Mouse (Mus musculus): ENCODE measurements at regions not wholly inside any gene's neighbourhood (a gene's known extent, or its start where the extent isn't known, plus 50 kb on each side); places are given as distances from the start of the nearest gene placed in this dataset.
A peak's percentile ranks its signal among the peaks of the same experiment; 100 is the strongest.

DNA sequence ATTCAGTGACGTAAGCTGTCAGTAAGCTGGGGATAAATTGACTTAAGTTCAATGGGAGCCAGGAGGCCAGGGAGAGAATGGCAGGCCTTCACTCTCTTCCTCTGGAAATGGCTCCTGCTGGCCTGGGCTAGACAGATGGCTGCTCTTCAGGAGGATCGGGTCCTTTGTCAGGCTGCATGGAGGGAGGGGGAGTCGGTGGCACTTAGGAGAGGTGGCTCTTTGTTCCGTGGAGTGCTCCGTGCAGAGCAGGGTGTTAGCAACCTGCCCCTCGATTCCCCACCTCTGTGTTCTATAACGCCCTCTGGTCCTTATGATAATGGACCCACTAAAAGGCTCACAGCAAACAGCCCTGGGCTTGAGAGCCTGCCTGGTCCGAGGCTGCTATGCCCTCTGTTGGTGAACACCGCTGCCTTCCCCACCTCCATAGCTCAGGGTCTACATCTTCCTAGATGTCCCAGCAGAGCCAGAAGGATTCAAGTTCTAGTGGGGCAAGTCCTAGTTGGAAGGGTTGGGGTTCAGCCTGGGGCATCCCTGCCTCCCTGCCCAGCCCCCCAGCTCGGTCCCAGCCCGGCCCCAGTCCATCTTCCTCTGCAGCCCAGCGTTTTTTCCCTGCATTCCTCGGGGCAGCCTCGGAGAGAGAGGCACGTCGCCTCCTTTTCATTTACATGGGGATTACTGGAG, 232.1 kb upstream of the 4930535I16Rik start:
- DNase-seq: no peak

GRCm38 (mm10) chr4:124149037-124149436, 231.2 kb upstream of the 4930535I16Rik start:
- no peak for DNase-seq

DNA sequence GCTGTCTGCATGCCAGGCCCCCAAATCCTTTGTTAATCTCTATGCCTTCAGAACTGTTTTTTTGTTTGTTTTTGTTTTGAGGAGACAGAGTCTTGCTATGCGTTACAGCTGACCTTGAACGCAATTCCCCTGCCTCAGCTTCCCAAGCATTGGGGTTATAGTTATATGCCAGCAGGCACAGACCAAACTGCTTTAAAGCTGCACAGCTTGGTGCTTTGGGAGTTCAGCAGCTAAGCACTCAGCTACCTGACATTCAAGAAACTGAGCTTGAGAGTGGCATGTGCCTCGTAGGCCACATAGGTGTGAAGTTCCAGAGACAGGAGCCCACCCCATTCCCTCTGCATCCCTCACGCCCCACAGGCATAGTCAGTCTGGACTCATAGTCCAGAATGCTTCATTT, 229.5 kb upstream of the 4930535I16Rik start:
- no peak for DNase-seq

DNA sequence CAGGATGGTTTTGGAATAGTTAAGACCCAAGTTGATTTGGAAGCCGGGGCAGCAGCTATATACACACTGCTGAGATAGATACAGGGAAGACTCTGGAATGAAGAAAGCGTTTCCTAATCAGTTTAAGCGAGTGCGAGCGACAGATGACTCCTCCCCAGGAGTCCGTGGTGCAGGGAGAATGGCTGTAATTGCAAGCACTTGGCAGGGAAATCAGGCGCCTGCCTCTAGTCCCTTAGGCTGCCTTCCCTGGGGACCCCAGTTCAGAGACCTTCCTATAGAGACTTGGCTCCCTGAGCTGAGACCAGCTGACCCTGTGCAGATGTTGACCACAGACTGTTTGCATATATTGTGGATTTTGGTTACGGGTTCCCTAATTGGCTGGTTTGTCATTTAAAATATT, 228.3 kb upstream of the 4930535I16Rik start:
- DNase-seq: no peak

GRCm38 (mm10) chr4:124143630-124144029, 225.8 kb upstream of the 4930535I16Rik start:
- DNase-seq: no peak

DNA sequence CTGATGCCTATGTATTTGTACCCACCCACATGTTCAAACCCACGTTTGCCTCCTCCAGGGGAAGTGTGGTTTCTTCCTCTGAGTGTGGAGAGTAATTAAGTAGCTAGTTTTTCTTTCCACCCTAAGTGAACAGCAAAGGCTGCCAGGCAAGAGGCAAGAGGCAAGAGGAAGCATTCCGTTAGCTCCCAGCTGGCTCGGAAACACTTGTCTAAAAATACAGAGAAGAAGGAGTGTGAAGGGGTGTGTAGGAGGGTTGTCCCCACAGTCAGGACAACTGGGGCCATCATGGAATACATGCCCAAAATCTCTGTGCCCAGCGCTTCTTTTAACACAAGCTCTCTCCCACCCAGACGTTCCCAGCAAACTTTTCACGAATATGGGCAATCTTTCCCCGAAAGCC, 225.4 kb upstream of the 4930535I16Rik start:
- peak; percentile 28 for DNase-seq

DNA sequence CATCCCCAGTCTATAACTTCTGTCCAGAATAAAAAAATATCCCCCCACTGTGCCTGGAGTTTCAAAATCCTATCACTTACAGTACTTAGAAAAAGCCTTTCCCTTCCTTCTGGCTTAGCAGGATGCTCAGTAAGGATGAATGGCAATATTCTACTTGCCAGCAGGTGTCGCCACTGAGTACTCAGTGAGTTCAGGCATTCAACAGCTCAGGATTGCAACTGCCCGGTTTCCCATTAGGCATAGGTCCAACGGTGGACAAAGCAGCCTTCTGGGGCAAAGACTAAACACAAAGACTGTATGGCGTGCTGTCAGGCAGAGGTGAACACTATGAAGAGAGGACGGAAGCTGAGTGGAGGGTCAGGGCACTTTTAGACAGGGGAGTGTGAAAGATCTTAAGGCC, 224.3 kb upstream of the 4930535I16Rik start:
- peak; percentile 83 for DNase-seq

- no peak for DNase-seq
These were observed 217.3 kb upstream of the 4930535I16Rik start for GRCm38 (mm10) chr4:124135165-124135470.

DNA sequence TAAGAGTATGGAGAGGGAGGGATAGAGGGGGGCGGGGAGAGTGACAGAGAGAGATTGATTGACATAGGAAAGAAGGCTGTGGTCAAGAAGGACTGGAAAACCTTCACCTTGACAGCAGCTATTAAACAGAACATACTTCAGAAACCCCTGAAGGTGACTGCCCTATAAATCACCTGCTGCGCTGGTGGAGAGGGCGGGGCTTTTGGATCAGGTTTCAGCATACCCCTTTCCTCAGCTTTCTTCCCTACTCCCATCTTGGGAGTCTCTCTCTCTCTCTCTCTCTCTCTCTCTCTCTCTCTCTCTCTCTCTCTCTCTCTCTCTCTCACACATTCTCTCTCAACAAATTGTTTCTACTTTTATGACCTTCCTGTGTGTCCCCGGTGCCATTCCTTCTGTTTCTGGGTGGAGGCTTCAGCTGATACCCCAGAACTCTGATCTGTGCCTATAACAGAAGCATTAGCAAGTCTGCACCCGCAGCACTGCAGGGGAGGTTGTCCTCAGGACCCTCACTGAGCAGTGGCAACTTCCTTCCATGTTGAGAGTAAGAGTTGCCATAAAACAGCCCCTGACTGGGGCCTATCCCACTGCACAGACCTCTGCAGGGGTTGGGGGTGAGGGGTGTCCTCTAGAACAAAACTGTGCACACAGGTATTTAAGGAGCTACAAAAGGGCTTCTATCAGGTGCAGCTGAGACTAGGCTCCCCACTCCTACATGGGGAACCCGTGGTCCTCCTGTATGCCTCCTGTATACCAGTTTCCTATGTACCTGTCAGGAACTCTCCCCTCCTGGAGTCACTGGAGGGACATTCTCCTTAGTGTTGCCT, 216.7 kb upstream of the 4930535I16Rik start:
- DNase-seq: no peak

- DNase-seq: no peak
These were observed 213.1 kb upstream of the 4930535I16Rik start for GRCm38 (mm10) chr4:124130946-124131345.

GRCm38 (mm10) chr4:124126258-124126657, 208.4 kb upstream of the 4930535I16Rik start:
- no peak for DNase-seq

DNA sequence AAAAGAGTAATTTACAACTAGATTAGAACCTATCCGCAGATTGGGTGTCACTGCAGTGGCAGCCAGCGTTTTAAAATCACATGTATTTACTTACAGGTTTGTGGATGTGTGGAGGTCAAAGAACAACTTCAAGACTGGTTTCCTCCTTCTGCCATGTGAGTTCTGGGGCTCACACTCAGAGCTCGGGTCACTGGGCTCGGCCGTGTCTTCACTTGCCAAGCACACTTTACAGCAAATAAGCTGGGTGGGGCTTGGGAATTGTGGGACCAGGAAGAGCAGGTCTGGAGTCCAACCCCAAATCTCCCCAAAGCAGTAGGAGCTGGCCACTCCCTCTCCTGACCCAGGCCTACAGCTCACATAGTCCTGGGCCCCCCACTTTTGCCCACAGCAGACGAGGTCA, 202.5 kb upstream of the 4930535I16Rik start:
- no peak for DNase-seq

GRCm38 (mm10) chr4:124113856-124114345, 196.1 kb upstream of the 4930535I16Rik start:
- DNase-seq: no peak

GRCm38 (mm10) chr4:124110705-124111104, 192.9 kb upstream of the 4930535I16Rik start:
- no peak for DNase-seq

DNA sequence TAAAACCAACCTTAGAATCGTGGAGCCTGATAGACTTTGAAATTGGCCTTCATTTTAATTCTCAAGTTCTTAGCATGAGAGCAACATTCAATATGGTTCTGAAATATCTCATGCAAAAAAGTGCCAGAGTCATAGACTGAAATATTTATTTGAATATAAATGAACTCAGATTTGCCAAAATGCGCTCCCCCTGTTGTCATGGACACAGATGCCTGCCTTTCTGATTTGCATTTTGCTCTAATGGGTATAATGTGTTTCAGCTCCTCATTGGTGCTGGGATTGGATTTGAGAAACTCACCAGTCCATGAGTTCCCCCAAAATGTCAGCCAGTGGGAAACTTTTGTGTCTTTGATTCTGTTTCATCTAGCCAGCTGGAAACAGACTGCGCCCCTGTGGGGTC, 191.5 kb upstream of the 4930535I16Rik start:
- no peak for DNase-seq

DNA sequence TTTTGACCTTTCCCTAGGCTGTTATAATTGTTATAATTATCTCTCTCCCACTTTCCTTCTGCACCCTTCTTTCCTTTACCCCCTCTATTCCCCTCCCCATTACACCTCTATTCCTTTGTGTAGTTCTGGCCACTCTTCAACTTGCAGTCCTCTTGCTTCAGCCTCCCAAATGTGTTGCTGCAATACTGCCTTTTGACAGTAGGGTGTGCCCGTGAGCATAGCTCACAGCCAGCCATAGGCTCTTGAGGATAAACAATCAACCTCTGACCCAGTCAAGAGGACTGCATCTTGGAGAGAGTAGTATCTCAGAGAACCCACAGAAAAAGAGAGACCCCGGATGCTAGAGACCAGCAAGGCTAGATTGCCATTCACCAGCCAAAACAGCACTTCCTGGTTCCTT, 184.9 kb upstream of the 4930535I16Rik start:
- no peak for DNase-seq

DNA sequence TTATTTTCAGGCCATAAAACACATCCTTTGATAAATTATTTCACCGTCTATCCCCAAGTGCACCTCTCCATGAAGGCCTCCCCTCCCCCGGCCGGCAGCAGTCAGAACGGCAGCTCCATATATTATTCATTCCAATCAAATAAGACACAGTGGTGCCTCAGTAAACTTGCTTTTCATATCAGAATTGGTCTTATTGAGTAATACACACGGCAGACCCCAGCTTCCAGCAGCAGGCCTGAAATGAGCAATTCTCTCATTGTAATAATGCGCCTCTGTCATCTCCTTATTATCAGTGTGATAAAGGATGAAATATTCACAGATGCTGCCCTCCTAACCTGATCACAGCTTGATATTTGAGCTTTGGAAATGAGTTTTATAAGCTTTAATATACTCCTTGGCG, 169.0 kb upstream of the 4930535I16Rik start:
- no peak for DNase-seq

DNA sequence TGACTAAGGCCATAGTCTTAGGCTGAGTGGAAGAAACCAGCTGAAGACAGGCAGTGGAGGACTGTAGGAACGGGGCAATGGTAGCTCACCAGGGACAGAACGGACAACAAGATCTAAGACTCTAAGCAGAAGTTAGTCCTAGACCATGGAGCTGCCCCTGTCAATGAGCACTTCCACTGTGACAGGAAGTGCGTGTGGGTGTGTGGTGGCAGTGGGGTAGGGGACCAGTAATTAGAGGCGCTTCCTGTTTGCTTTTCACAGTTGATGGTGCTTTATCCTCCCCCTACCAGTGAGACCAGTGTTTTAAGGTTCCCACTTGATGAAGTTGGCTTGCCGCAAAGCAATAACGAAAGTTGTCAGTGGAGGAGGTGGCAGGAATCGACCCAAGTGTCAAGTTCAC, 168.4 kb upstream of the 4930535I16Rik start:
- DNase-seq: no peak

DNA sequence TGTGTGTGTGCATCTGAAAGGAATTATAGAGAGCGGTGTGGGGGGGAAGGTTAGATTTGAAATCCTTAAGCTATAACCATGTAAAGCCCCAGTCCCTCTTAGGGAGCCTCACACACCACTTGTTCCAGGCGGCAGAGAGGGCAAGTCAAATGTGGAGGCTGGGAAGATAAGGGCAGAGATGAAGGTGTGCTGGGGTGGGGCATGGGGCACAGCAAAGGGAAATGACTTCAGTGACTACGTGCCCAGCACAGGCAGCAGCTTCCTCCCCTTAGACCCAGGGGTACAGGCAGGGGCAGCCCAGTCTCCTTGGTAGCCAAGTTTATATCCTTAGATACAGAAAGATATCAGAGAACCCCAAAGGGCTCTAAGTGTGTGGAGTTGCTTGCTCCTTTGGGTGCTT, 161.8 kb upstream of the 4930535I16Rik start:
- DNase-seq: no peak

DNA sequence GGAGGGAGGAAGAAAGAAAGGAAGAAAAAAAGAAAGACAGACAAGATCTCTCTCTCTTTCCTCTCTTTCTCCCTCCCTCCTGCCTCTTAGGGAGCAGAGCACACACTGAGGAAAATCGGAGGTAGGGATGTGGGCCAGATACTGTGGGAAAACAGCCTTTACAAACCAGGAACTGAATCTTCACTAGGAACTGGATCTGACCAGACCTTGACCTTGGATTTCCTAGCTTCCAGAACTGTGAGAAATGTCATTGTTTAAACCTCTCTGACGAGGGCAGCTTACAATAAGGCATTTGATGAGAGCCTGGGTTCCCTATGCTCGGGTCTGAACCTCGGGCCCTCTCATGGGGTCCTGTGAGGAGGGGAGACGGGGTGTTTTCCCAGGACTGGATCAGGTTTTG, 157.7 kb upstream of the 4930535I16Rik start:
- DNase-seq: no peak

GRCm38 (mm10) chr4:124073646-124074045, 155.8 kb upstream of the 4930535I16Rik start:
- no peak for DNase-seq

- no peak for DNase-seq
These were observed 146.8 kb upstream of the 4930535I16Rik start for GRCm38 (mm10) chr4:124064601-124065000.

- no peak for DNase-seq
These were observed 145.7 kb upstream of the 4930535I16Rik start for GRCm38 (mm10) chr4:124063269-124064100.

- no peak for DNase-seq
These were observed 139.8 kb upstream of the 4930535I16Rik start for GRCm38 (mm10) chr4:124057607-124058006.
